Mouse (Mus musculus) CH12.LX (cell line): Measurements from ENCODE around the gene Mmp13. TPM values are rescaled to one million over a fixed set of nuclear protein-coding genes. Genes with fewer than 3 reads are reported as not detected.

Experiments
- DNase-seq: peaks from one replicate; pipeline ENCODE4 v3.0.0-alpha.2; 2013; ENCODE audit errors: extremely low read depth
- H3K27ac ChIP-seq: 2 replicates; pipeline ENCODE4 v1.5.1; 2012; ENCODE audit warnings: low read depth, mild to moderate bottlenecking, control low read depth, moderate library complexity; ENCODE audit not compliant: insufficient read depth
- H3K27me3 ChIP-seq: replicated peaks from 2 replicates; pipeline ENCODE3; 2012; ENCODE audit warnings: inconsistent platforms
- H3K36me3 ChIP-seq, 2 experiments: replicated peaks in 1 of 2; 2 replicates each; pipeline versions ENCODE3 to v1.6.1; 2012; ENCODE audit warnings: inconsistent platforms in 1 of 2, low read length in 1 of 2, mild to moderate bottlenecking in 1 of 2, mixed read lengths in 1 of 2, moderate library complexity in 1 of 2; ENCODE audit not compliant: control insufficient read depth in 1 of 2, insufficient read depth in 1 of 2
- H3K4me1 ChIP-seq, 2 experiments: 2 replicates each; pipeline ENCODE4 v1.6.1; 2012; ENCODE audit warnings: inconsistent platforms in 1 of 2, moderate library complexity in 1 of 2; ENCODE audit not compliant: insufficient read depth in 2 of 2, control insufficient read depth in 1 of 2
- H3K4me2 ChIP-seq: 2 replicates; pipeline ENCODE4 v1.6.1; 2012; ENCODE audit warnings: low read depth, mild to moderate bottlenecking, control low read depth; ENCODE audit not compliant: poor library complexity, insufficient read depth, severe bottlenecking
- H3K4me3 ChIP-seq, 3 experiments: fragments of 150-350 bp in 1 of 3; sonication (generic) in 1 of 3; replicated peaks in 1 of 3; 2 replicates each; pipeline versions ENCODE3 to v1.5.1; 2011 to 2012; ENCODE audit warnings: low read depth in 2 of 3, low read length in 2 of 3, mild to moderate bottlenecking in 2 of 3, moderate library complexity in 2 of 3, control low read depth in 1 of 3, improper control_type of control experiment in 1 of 3, inconsistent platforms in 1 of 3, mixed read lengths in 1 of 3; ENCODE audit not compliant: poor library complexity in 1 of 3
- H3K79me2 ChIP-seq: replicated peaks from 2 replicates; pipeline ENCODE4 v1.6.1; 2012; ENCODE audit warnings: mild to moderate bottlenecking, moderate library complexity; ENCODE audit not compliant: control insufficient read depth, poor library complexity, insufficient read depth, severe bottlenecking; ENCODE audit errors: extremely low read depth
- H3K9ac ChIP-seq: 2 replicates; pipeline ENCODE4 v1.6.1; 2012; ENCODE audit warnings: low read depth, mild to moderate bottlenecking, control low read depth, moderate library complexity; ENCODE audit not compliant: insufficient read depth
- H3K9me3 ChIP-seq: replicated peaks from 2 replicates; pipeline ENCODE3; 2012; ENCODE audit warnings: low read length, inconsistent platforms, mixed read lengths
- CHD1 ChIP-seq: IDR thresholded peaks from 2 replicates; pipeline ENCODE4 v1.6.1; 2012; ENCODE audit warnings: low read depth, low read length, improper control_type of control experiment, inconsistent platforms
- CTCF ChIP-seq, 2 experiments: IDR thresholded peaks in 1 of 2; conservative IDR thresholded peaks in 1 of 2; 2 replicates each; pipeline ENCODE4 v1.5.1; 2011 to 2012; ENCODE audit warnings: low read depth in 2 of 2, low read length in 2 of 2, improper control_type of control experiment in 1 of 2, inconsistent platforms in 1 of 2, mild to moderate bottlenecking in 1 of 2, moderate library complexity in 1 of 2
- ELF1 ChIP-seq: IDR thresholded peaks from 2 replicates; pipeline ENCODE4 v1.6.1; 2014; ENCODE audit warnings: low read depth, mild to moderate bottlenecking, inconsistent platforms, low read length, improper control_type of control experiment
- EP300 ChIP-seq: IDR thresholded peaks from 2 replicates; pipeline ENCODE4 v1.6.1; 2011; ENCODE audit warnings: low read length, improper control_type of control experiment
- GABPA ChIP-seq: IDR thresholded peaks from 2 replicates; pipeline ENCODE4 v1.6.1; 2012; ENCODE audit warnings: low read depth, low read length, improper control_type of control experiment, inconsistent platforms; ENCODE audit not compliant: insufficient replicate concordance
- IRF4 ChIP-seq: IDR thresholded peaks from 2 replicates; pipeline ENCODE4 v1.6.1; 2014; ENCODE audit warnings: low read depth, mild to moderate bottlenecking, inconsistent platforms, low read length, improper control_type of control experiment
- JUN ChIP-seq: IDR thresholded peaks from 2 replicates; pipeline ENCODE4 v1.6.1; 2011; ENCODE audit warnings: low read depth, mild to moderate bottlenecking, low read length, improper control_type of control experiment, moderate library complexity; ENCODE audit not compliant: insufficient read depth
- JUND ChIP-seq: conservative IDR thresholded peaks from 2 replicates; pipeline ENCODE4 v1.6.1; 2011; ENCODE audit warnings: low read depth, low read length, improper control_type of control experiment
- MAFK ChIP-seq: IDR thresholded peaks from 2 replicates; pipeline ENCODE4 v1.6.1; 2011; ENCODE audit warnings: low read length, improper control_type of control experiment; ENCODE audit not compliant: insufficient replicate concordance
- MAX ChIP-seq: IDR thresholded peaks from 2 replicates; pipeline ENCODE4 v1.6.1; 2011; ENCODE audit warnings: low read length, improper control_type of control experiment
- MEF2A ChIP-seq: IDR thresholded peaks from 2 replicates; pipeline ENCODE4 v1.6.1; 2014; ENCODE audit warnings: low read depth, mild to moderate bottlenecking, inconsistent platforms, low read length, improper control_type of control experiment, borderline replicate concordance
- MYC ChIP-seq: IDR thresholded peaks from 2 replicates; pipeline ENCODE4 v1.6.1; 2011; ENCODE audit warnings: low read depth, mild to moderate bottlenecking, improper control_type of control experiment, low read length
- NRF1 ChIP-seq: IDR thresholded peaks from 2 replicates; pipeline ENCODE4 v1.6.1; 2014; ENCODE audit warnings: low read depth, mild to moderate bottlenecking, inconsistent platforms, low read length, improper control_type of control experiment, moderate library complexity
- POLR2AphosphoS2 ChIP-seq: IDR thresholded peaks from 2 replicates; pipeline ENCODE4 v1.6.1; 2011; ENCODE audit warnings: low read depth, low read length, improper control_type of control experiment
- RAD21 ChIP-seq: IDR thresholded peaks from 2 replicates; pipeline ENCODE4 v1.6.1; 2011; ENCODE audit warnings: low read depth, mild to moderate bottlenecking, low read length, improper control_type of control experiment, moderate library complexity
- SMC3 ChIP-seq: IDR thresholded peaks from 2 replicates; pipeline ENCODE4 v1.6.1; 2011; ENCODE audit warnings: low read depth, low read length, improper control_type of control experiment
- USF1 ChIP-seq: IDR thresholded peaks from 2 replicates; pipeline ENCODE4 v1.6.1; 2014; ENCODE audit warnings: low read depth, mild to moderate bottlenecking, inconsistent platforms, low read length, improper control_type of control experiment
- ZC3H11A ChIP-seq: IDR thresholded peaks from 2 replicates; pipeline ENCODE4 v1.6.1; 2012; ENCODE audit warnings: low read depth, mild to moderate bottlenecking, inconsistent platforms, low read length, improper control_type of control experiment
- ZNF384 ChIP-seq: IDR thresholded peaks from 2 replicates; pipeline ENCODE4 v1.6.1; 2012; ENCODE audit warnings: low read depth, low read length, improper control_type of control experiment, inconsistent platforms
- dilution Hi-C: fragments of 300-500 bp; cut with MboI; formaldehyde crosslinking; loops from 2 replicates; pipeline ENCODE4 v1.14.3; 2020; ENCODE audit warnings: low sequenced_read_pairs; ENCODE audit not compliant: extremely low pct_unique_long_range_greater_than_20kb, extremely low pct_ligation_motif_present
- in situ Hi-C: fragments of 300-500 bp; cut with MboI; formaldehyde crosslinking; loops from 3 replicates; pipeline ENCODE4 v1.14.3; 2019; ENCODE audit warnings: low sequenced_read_pairs, low pct_ligation_motif_present, low pct_unique_long_range_greater_than_20kb, mixed read lengths
- polyA plus RNA-seq: library from polyadenylated mRNA; unstranded; fragments of >175 nt; gene quantifications from 2 replicates; pipeline ENCODE4 v1.2.1, GENCODE M21; 2012; ENCODE audit warnings: low read depth; ENCODE audit not compliant: insufficient read length
- total RNA-seq, 2 experiments: library from RNA; depleted of rRNA; stranded (reverse); fragments of 300-350 nt in 1 of 2; fragments of >200 nt in 1 of 2; gene quantifications; 2 replicates each; pipeline ENCODE4 v1.2.3; 2012 to 2014

The Mmp13 gene
- total and polyA plus RNA-seq, 3 experiments: not detected

- Histone ChIP-seq H3K79me2 (no peaks in the 10 kb centered on the region), H3K9me3 (no peaks in the 10 kb centered on the region), H3K9ac (no peak overlapping the region), H3K27me3 (no peaks in the 10 kb centered on the region), H3K27ac (no peak overlapping the region), H3K36me3 (no peaks in the 10 kb centered on the region), H3K4me3 (no peak overlapping the region)
- dilution Hi-C loops: no loop called here
- TF ChIP-seq MAX: no peak
- peak; percentile 47; the same call in 1 of the 2 replicates for TF ChIP-seq NRF1
- no peak for TF ChIP-seq ZC3H11A
- no peak for TF ChIP-seq JUND
- TF ChIP-seq, all 38 proteins: peak for 1
- DNase-seq: no peak
- in situ Hi-C loops: no loop called here
- no peak overlapping the region for H3K4me2 ChIP-seq
- 0 out of 4 replicates have a peak, but pooled peaks cover 3% of the 10 kb centered on the region in 2 experiments for H3K4me1 ChIP-seq
Observed at GRCm38 (mm10) chr9:7289901-7290300, 17.6 kb downstream of the Mmp13 start.

GRCm38 (mm10) chr9:7292132-7292531 lies 19.8 kb downstream of the Mmp13 start:
- dilution Hi-C loops (no loop called here), in situ Hi-C loops (no loop called here)
- no peak overlapping the region for H3K4me3 ChIP-seq
- H3K79me2 ChIP-seq: no peaks in the 10 kb centered on the region
- peak; percentile 15 for DNase-seq
- no peak overlapping the region for H3K27ac ChIP-seq
- H3K27me3 ChIP-seq: no peaks in the 10 kb centered on the region
- H3K4me2 ChIP-seq: no peak overlapping the region
- H3K9ac ChIP-seq: no peak overlapping the region
- 0 out of 4 replicates have a peak, but pooled peaks cover 3% of the 10 kb centered on the region in 2 experiments for H3K4me1 ChIP-seq
- TF ChIP-seq SMC3 (peak; percentile 84), CTCF (conservative IDR thresholded peaks at IDR 0.05 in 1 of 2, IDR thresholded peaks at IDR 0.05 in 1 of 2; ENCODE audit: low read depth in 2 of 2, low read length in 2 of 2) (peak in 1 of 2 experiments; percentile 69; a peak in 2 of 4 replicates), GABPA (no peak), MEF2A (0 out of 2 replicates have a peak, but pooled peaks have one; percentile 9), MAFK (no peak), CHD1 (no peak), ZC3H11A (peak; percentile 61), MAX (0 out of 2 replicates have a peak, but pooled peaks have one; percentile 42), RAD21 (peak; percentile 61), MYC (0 out of 2 replicates have a peak, but pooled peaks have one; percentile 44)
- no peaks in the 10 kb centered on the region for H3K9me3 ChIP-seq
- H3K36me3 ChIP-seq: no peaks in the 10 kb centered on the region

- Histone ChIP-seq H3K27me3 (no peaks in the 10 kb centered on the region), H3K79me2 (no peaks in the 10 kb centered on the region), H3K4me3 (no peak overlapping the region), H3K4me2 (no peak overlapping the region), H3K9ac (no peak overlapping the region)
- dilution Hi-C loops: no loop called here
- no peak for DNase-seq
- TF ChIP-seq POLR2AphosphoS2 (no peak), ZNF384 (no peak), ELF1 (no peak), GABPA (no peak), USF1 (no peak), IRF4 (no peak), JUN (no peak), MYC (no peak), EP300 (no peak), MAFK (no peak)
- TF ChIP-seq, all 38 proteins: peak for 0
- Histone ChIP-seq H3K36me3 (no peaks in the 10 kb centered on the region), H3K4me1 (peaks cover 3 to 12% of the 10 kb centered on the region in 2 experiments; a peak in 3 of 4 replicates), H3K27ac (no peak overlapping the region), H3K9me3 (no peaks in the 10 kb centered on the region)
- in situ Hi-C loops: no loop called here
Observed at GRCm38 (mm10) chr9:7331847-7332246, 59.5 kb downstream of the Mmp13 start.
